Mouse (Mus musculus) brain, embryonic 14.5 days (tissue): ENCODE measurements around the gene Gm7247.

ENCODE experiments used
- CTCF ChIP-seq: fragments of 200-500 bp; IDR thresholded peaks from 2 replicates; pipeline ENCODE4 v1.5.1; 2012; ENCODE audit warnings: inconsistent platforms, mild to moderate bottlenecking, moderate library complexity, borderline replicate concordance; ENCODE audit not compliant: insufficient read depth, insufficient read length; ENCODE audit errors: extremely low read depth
- POLR2A ChIP-seq: fragments of 200-500 bp; IDR thresholded peaks from 2 replicates; pipeline ENCODE4 v1.6.1; 2012; ENCODE audit warnings: mild to moderate bottlenecking, inconsistent platforms, borderline replicate concordance; ENCODE audit not compliant: poor library complexity, insufficient read depth, insufficient read length, severe bottlenecking; ENCODE audit errors: extremely low read depth

DNA sequence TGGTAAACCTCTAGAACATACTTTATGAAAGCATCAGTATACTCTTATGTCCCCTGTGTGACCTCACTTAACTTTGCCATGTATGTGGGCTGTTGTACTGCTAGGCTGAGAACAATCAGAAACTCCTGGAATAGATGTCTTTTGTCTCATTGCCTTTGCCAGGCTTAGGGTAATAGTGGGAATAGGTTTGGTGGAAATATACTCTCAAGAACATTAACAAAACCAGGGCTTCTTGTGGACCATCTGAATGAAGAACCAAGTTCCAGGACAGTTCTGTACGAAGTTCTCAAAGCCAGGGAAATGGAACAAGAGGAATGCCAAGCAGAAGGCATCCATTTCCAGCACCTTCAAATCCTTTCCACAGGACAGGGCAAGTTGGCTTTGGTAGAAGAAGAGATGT lies at the start of gene Gm7247:
- TF ChIP-seq CTCF: no peak
- TF ChIP-seq POLR2A: no peak
